Mouse (Mus musculus): ENCODE data around the gene Nupr1.

Gene Nupr1

DNA sequence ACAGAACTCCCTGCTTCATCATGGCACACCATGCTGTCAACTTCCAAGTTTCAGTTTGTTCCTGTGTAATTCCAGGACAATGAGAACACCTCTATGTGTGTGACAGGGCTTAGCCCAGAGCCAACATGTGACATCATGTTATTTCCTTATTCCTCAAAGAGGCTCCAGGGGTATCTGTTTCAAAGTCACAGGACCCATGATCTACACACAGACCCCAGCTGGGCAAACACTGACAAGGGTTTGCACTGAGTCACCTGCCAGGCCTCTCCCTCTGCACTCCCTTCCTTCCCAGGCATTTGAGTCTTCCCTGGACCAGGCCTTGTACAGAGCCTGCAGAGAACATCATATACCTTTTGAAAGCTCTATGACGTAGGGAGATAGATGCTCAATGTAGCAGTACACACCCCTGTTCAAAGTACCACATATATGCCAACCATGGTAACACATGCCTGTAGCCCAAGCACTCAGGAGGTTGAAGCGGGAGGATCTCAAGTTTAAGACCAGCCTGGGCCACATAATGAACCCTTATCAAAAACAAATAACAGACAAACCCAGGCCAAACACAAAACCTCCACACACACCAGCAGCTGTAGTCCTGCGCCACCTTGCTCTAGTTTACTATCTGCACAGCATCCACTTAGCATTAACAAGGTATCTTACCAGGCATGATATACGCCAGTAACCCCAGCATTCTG is at the start of gene Nupr1:
Gene Nupr1, minus strand, starts transcription at position 38 of the 695 bp plus-strand sequence.
- no peak for DNase-seq (ENCODE audit: low spot score)

DNA sequence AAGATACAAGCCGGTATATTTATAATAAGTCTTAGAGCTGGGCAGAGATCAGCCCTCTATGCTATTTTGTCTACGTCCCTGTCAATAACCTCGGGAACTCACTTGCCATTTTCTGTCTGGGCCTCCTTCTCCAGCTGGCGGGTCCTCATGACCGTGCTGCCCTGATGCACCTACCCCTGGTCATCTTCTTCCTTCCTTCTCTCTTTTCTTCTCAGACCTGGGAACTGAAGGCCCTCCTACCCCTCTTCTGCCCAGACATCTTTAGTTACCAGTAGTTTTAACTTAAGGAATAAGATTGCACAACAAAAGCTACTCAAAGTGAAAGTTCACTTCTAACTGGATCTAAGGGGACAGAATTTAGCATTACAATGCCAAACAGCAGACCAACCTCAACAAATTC is 49.0 kb upstream of the Nupr1 start:
- no peak for DNase-seq (ENCODE audit: low spot score)

DNA sequence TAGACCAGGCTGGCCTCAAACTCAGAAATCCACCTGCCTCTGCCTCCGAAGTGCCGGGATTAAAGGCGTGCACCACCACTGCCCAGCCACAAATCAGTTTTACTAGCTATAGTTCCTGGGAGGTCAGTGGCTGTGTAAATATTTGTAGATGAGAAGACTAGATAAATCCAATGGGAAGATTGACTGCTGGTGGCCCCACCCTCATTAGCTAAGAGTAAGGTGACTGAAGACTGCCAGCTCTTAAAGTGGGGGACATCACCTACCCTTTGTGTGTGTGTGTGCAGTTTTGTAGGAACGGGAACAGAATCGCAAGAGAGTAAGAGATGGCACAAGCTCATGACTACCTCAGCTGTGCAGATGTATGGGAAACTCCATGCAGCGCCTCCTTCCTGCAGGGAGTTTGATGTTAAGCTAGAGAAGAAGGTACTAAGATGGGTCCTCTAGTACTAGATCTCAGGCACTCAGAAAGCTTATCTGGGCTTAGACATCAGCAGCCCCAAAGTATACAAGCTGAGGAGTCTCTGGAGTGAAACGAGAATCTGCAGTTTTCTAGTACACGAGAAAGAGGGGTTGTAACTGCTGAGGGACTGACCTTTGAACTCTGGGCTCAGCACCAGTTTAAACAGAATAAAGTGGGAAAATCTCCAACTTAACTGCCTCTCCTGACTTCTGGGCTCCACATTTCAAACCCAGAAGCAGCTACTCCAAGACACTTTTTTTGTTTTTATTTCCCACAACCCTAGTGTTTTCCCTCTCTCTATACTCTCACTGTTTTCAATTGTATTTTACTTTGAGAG is 48.1 kb upstream of the Nupr1 start:
- DNase-seq (ENCODE audit: low spot score), result no peak

- no peak for DNase-seq (ENCODE audit: low spot score)
Observed at GRCm38 (mm10) chr7:126676631-126677220, 46.1 kb upstream of the Nupr1 start.

DNA sequence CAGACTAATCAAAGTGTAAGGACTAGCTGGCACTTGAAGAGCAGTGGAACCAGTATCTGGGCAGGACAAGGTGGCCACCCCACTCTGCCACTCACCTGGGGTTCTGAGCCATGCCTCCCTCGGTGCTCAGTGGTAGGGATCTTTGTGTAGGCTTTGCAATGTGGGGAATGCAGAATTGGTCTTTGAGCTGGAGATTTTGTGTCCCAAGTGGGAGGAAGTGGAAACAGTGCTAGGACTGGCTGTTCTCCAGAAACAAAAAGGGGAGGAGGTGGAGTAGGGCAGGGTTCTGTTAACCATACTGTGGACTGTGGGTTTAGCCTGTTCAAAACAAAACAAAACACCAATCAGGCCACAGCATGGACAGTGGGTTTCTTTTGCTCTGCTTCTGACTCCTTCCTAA is 45.5 kb upstream of the Nupr1 start, which contains the start of gene Sult1a1:
Gene Sult1a1, minus strand, starts transcription at position 226 of the 400 bp plus-strand sequence.
- no peak for DNase-seq (ENCODE audit: low spot score)

- no peak for DNase-seq (ENCODE audit: low spot score)
Observed at GRCm38 (mm10) chr7:126675104-126675503, 44.4 kb upstream of the Nupr1 start.

GRCm38 (mm10) chr7:126672111-126672510 is 41.5 kb upstream of the Nupr1 start:
- DNase-seq (ENCODE audit: low spot score), result no peak

DNA sequence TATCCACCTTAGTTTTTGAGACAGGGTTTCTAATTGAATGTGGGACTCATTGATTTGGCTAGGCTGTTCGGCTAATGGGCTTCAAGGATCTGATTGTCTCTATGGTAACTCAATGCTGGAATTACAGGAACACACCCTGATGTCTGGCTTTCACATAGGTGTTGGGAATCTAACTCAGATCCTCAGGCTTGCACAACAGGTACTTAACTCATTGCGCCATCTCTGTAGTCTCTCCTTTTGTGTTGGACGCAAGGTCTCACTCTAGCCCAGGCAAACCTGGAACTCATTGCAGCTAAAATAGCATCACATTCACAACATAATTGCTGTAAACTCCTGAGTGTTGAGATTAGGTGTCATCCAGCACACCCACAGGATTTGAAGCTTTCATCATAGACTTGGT is 39.5 kb upstream of the Nupr1 start:
- DNase-seq (ENCODE audit: low spot score), result no peak

- no peak for DNase-seq (ENCODE audit: low spot score)
Observed at GRCm38 (mm10) chr7:126668452-126668851, 37.8 kb upstream of the Nupr1 start.

DNA sequence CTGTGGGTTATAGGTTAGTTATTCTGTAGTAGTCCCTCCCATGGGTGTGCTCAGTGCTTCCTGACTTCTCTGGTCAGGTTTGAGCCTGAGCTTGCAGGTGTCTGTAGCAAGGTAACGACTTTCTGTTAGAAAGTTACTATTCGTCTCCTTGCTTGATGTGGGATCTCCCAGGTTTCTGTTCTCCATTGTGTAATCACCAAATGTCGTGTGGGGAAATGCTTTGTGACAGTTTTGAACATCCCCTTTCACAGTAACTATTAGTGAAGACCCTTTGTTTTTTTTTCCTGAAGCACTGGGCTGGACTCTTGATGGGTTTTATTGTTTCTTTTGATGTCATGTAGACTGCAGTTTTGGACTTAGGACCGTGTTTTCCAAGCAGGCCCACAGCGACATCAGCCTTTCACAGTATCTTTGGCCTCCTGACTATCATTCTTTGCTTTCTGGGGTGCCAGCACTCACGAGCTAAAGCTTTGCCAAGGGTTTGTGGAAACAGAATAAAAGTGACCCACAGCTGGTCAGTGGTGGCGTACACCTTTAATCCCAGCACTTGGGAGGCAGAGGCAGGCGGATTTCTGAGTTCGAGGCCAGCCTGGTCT is 36.9 kb upstream of the Nupr1 start:
- no peak for DNase-seq (ENCODE audit: low spot score)

DNA sequence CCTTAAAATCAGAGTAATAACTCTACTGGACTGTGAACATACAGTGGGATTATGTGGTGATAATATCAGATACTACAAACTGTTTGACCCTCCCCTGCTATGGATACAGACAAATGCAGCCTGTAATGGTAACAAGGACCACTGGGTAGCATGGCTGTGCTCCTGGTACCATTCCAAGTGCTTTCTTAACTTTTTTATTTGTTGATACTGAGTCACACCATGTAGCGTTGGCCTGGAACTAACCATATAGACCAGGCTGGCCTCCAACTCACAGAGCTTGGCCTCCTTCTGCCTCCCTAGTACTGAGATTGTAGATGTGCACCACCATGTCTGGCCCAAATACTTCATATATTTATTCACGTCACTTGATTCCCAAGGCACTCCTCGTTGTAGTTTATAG is 34.6 kb upstream of the Nupr1 start:
- no peak for DNase-seq (ENCODE audit: low spot score)

GRCm38 (mm10) chr7:126663646-126664045 is 33.0 kb upstream of the Nupr1 start:
- no peak for DNase-seq (ENCODE audit: low spot score)

GRCm38 (mm10) chr7:126659771-126660170 is 29.1 kb upstream of the Nupr1 start:
- DNase-seq (ENCODE audit: low spot score), result no peak

GRCm38 (mm10) chr7:126657522-126657921 is 26.9 kb upstream of the Nupr1 start:
- DNase-seq (ENCODE audit: low spot score), result no peak

DNA sequence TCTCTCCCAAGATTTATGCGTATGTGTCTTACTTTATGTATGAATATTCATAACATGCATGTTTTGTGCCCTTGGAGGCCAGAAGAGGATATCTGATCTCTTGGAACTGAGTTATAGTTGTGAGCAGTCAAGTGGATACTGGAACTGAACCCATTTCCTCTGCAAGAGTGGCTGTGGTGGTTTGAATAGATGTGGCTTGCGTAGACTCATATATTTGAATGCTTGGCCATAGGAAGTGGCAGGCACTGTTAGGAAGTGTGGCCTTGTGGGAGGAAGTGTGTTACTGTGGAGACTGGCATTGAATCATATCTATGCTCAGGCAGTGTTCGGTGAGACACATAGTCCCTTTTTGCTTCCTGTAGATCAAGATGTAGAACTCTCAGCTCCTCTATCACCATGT is 25.0 kb upstream of the Nupr1 start:
- DNase-seq (ENCODE audit: low spot score), result peak; percentile 75

DNA sequence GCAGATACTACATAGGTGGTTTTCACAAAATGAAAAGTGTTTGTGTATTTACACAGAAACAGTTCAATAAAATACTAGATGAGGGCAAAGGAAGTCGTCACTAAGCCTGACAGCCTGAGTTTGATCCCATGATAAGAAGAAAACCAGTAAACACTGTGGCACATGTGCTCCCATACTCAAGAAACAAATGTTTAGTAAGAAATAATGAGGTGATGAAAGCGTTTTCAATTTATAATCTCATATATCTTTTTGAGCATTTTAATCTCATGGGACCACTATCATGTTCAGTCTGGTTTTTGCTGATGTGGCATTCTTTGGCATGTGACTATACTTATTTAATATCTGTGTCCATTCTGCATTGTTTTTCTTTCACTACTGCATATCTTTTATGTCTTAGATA is 23.3 kb upstream of the Nupr1 start:
- DNase-seq (ENCODE audit: low spot score), result no peak

DNA sequence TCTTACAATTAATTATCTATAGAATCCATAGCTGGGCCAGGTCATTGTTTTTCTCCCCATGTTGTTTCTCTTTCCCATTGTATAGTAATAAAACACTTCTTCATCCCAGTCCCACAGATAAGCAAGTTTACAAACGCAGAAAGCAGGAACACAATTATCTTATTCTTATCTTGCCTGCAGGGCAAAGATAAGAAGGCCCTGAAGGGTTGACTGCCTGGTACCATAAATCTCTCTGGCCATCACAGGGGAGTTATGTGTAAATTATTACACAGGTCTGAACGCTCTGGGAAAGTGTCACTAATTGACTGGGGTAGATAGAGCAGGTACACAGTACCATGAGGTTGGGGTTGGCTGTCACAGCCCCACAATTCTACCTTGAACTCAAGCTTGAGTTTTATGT is 20.2 kb upstream of the Nupr1 start:
- no peak for DNase-seq (ENCODE audit: low spot score)

- DNase-seq (ENCODE audit: low spot score), result peak; percentile 91
Observed at GRCm38 (mm10) chr7:126649231-126650051, 18.8 kb upstream of the Nupr1 start, which contains the start of gene Sgf29. Gene Sgf29, plus strand, starts transcription at chr7:126649309.

GRCm38 (mm10) chr7:126648486-126648885 is 17.8 kb upstream of the Nupr1 start:
- no peak for DNase-seq (ENCODE audit: low spot score)

GRCm38 (mm10) chr7:126645708-126646107 is 15.0 kb upstream of the Nupr1 start:
- no peak for DNase-seq (ENCODE audit: low spot score)

DNA sequence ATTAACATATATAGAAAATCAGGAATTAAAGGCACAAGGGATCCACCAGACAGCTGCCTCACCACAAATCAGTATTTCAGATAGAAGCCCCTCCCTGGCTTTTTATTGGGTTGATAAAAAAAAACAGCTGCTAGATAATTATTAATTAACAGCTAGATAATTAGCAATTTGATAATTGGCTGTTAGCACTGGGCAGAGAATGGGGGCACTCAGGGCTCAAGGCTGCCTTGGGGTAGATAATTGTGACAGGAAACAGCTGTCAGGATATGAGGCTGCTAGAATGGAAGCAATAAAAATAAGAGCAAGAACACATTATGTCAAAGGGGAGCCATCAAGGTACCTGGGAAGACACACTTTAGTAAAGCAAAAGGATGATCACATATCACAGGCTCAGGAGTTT is 14.3 kb upstream of the Nupr1 start:
- no peak for DNase-seq (ENCODE audit: low spot score)

DNA sequence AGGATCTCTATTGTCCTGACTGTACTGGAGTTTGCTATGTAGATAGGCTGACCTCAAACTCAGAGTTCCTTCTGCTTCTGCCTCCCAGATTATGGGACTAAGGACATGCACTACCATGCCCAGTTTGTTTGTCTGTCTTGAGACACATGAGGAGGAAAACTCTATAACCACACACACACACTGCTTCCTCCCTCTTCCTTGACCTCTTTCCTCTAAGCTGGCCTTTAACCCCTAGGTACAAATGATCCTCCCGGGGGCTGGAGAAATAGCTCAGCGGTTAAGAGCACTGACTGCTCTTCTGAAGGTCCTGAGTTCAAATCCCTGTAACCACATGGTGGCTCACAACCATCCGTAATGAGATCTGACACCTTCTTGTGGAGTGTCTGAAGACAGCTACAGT is 13.7 kb upstream of the Nupr1 start:
- no peak for DNase-seq (ENCODE audit: low spot score)
